Mouse (Mus musculus): ENCODE measurements around the gene Chd2. TPM values are rescaled to one million over a fixed set of nuclear protein-coding genes. Genes with fewer than 3 reads are reported as not detected.
"Not testable (repeated sequence)": the region's sequence is repeated elsewhere in the genome, so short reads cannot be mapped to it uniquely, and the experiment has no call there.

The Chd2 gene
- polyA plus RNA-seq, 1 experiment from 2014 or later = 18.0 TPM

DNA sequence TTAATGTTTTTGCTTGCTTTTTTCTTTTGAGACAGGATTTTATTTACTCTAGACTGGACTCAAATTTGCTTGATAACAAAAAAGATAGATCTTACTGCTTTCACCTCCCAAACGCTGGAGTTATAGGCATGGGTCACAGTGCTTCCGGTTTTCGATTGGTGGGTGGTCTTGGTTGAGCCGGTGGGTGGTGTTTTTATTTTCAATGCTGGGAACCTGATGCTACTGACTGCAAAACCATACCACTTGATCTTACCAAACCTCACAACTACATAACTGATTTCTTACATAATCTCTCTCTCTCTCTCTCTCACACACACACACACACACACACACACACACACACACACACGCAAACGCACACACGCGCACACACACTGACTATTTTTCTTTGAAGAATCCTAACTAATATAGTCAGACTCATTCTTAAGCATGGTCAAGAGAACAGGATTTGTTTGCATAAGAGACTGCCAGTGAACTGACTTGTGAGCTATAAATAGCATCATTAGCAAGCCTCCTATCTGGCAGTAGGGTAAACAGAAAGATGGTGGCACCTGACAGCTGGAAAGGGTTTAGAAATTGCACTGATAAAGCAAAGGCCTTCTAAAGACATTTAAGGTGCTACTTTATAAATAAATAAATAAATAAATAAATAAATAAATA lies 37.6 kb upstream of the Chd2 start:
- peak; percentile 51 for DNase-seq (ENCODE audit: low spot score)
- Histone ChIP-seq H3K27me3 (ENCODE audit: control insufficient read depth, insufficient read depth, low read length) (no peaks in the 10 kb centered on the region), H3K4me3 (ENCODE audit: low read depth, low read length) (no peak overlapping the region), H3K9me3 (ENCODE audit: control insufficient read depth, low read length) (no peaks in the 10 kb centered on the region), H3K27ac (replicated peaks) (peak overlapping the region; percentile 13; the same call in 1 of the 2 replicates), H3K4me2 (replicated peaks; ENCODE audit: low read depth) (no peak overlapping the region; the same call in 1 of the 2 replicates), H3K4me1 (replicated peaks; ENCODE audit: control insufficient read depth, insufficient read depth) (peaks cover 4% of the 10 kb centered on the region; the same call in 1 of the 2 replicates), H3K36me3 (ENCODE audit: control insufficient read depth, insufficient read depth, low read length) (no peaks in the 10 kb centered on the region), H3K9ac (ENCODE audit: low read length) (no peak overlapping the region)
- 20% methylated on average over 8 of the region's 8 CpGs for WGBS
- TF ChIP-seq CTCF (IDR thresholded peaks at IDR 0.05; ENCODE audit: low read depth) = no peak
- peak; percentile 83 for ATAC-seq (ENCODE audit: low FRiP score, low TSS enrichment)

GRCm38 (mm10) chr7:73577888-73578421 lies 36.3 kb upstream of the Chd2 start:
- no peaks in the 10 kb centered on the region for H3K36me3 ChIP-seq (ENCODE audit: control insufficient read depth, insufficient read depth, low read length)
- TF ChIP-seq CTCF (IDR thresholded peaks at IDR 0.05; ENCODE audit: low read depth) (no peak), EP300 (optimal IDR thresholded peaks at IDR 0.05) (no peak)
- H3K9me3 ChIP-seq (ENCODE audit: control insufficient read depth, low read length) = no peaks in the 10 kb centered on the region
- no peak overlapping the region for H3K4me2 ChIP-seq (replicated peaks; ENCODE audit: low read depth)
- DNase-seq (ENCODE audit: low spot score) = no peak
- peaks cover 2% of the 10 kb centered on the region; the same call in 1 of the 2 replicates for H3K4me1 ChIP-seq (replicated peaks; ENCODE audit: control insufficient read depth, insufficient read depth)
- ATAC-seq (ENCODE audit: low FRiP score, low TSS enrichment) = no peak; the same call in 1 of the 2 replicates
- no peak overlapping the region for H3K4me3 ChIP-seq (ENCODE audit: low read depth, low read length)
- no peaks in the 10 kb centered on the region for H3K27me3 ChIP-seq (ENCODE audit: control insufficient read depth, insufficient read depth, low read length)
- WGBS = 42% methylated on average over 6 of the region's 6 CpGs
- H3K9ac ChIP-seq (ENCODE audit: low read length) = no peak overlapping the region
- 0 out of 2 replicates have a peak overlapping the region, but pooled peaks have one; percentile 19 for H3K27ac ChIP-seq (replicated peaks)

DNA sequence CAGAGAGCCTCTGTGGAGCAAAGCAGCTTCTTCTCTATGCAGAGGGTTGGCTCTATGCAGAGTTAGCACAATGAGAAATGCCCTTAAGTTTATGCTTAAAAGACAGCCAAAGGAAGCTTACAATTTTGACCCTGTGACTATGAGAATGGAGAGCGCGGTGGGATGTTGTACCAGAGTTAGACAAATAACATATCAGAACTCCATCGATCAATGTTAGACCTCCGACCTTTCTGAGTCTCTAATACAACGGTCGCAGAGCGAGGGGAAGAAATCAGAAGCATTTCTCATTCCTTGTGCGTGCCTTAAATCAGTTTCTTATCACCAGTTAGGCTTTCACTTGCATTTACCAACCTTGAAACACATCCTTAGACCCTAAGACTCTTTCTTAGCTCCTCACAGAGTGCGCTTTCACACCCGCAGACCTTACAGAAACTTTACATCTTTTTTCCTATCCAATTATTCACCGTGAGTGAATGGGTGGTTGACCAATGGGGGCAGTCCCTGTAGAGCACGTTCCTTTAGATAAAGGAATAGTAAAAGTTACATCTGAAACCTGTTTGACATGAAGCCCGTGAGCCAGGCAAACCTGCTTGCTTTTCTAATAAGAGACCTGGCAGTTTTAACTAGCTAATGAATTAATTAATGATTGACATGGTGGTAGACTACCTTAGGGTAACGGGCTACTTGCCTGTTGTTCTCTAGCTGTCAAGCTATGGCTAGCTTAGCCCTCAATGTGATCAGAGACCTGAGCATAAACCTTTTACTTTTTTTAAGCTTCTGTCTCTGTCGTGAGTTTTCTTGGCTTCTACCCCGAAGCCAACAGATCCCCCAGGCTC lies 34.7 kb upstream of the Chd2 start:
- DNase-seq (ENCODE audit: low spot score) (peak; percentile 41), ATAC-seq (ENCODE audit: low FRiP score, low TSS enrichment) (no peak)
- Histone ChIP-seq H3K27ac (replicated peaks) (peak overlapping the region; percentile 58), H3K4me2 (replicated peaks; ENCODE audit: low read depth) (no peak overlapping the region; the same call in 1 of the 2 replicates), H3K4me3 (ENCODE audit: low read depth, low read length) (no peak overlapping the region), H3K36me3 (ENCODE audit: control insufficient read depth, insufficient read depth, low read length) (no peaks in the 10 kb centered on the region), H3K27me3 (ENCODE audit: control insufficient read depth, insufficient read depth, low read length) (no peaks in the 10 kb centered on the region), H3K4me1 (replicated peaks; ENCODE audit: control insufficient read depth, insufficient read depth) (peaks cover 2% of the 10 kb centered on the region; the same call in 1 of the 2 replicates), H3K9ac (ENCODE audit: low read length) (0 out of 2 replicates have a peak overlapping the region, but pooled peaks have one; percentile 13), H3K9me3 (ENCODE audit: control insufficient read depth, low read length) (no peaks in the 10 kb centered on the region)
- WGBS = 31% methylated on average over 16 of the region's 16 CpGs
- no peak for TF ChIP-seq EP300 (optimal IDR thresholded peaks at IDR 0.05)
- no peak for TF ChIP-seq CTCF (IDR thresholded peaks at IDR 0.05; ENCODE audit: low read depth)

DNA sequence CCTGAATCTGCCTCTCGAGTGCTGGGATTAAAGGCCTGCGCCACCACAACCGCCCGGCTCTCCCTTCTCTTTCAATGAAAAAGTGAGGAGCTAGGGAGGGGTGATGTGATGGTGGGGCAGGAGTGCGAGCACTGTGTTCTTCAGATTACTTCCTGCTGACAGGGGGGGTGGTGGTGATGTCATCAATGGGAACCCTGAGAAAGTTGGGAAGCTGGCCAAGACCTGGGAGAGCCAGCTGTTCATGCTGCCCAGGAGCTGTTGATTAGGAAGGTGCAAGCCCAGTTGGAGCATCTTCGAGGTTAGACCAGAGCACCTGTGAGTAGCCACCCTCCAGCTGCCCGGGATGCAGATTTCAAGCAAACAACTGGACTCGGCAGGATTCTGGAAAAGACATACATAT lies 33.6 kb upstream of the Chd2 start:
- Histone ChIP-seq H3K9me3 (ENCODE audit: control insufficient read depth, low read length) (no peaks in the 10 kb centered on the region), H3K27me3 (ENCODE audit: control insufficient read depth, insufficient read depth, low read length) (no peaks in the 10 kb centered on the region), H3K9ac (ENCODE audit: low read length) (no peak overlapping the region), H3K4me1 (replicated peaks; ENCODE audit: control insufficient read depth, insufficient read depth) (peaks cover 2% of the 10 kb centered on the region; the same call in 1 of the 2 replicates), H3K4me2 (replicated peaks; ENCODE audit: low read depth) (no peak overlapping the region), H3K36me3 (ENCODE audit: control insufficient read depth, insufficient read depth, low read length) (no peaks in the 10 kb centered on the region), H3K4me3 (ENCODE audit: low read depth, low read length) (no peak overlapping the region), H3K27ac (replicated peaks) (no peak overlapping the region; the same call in 1 of the 2 replicates)
- no peak for TF ChIP-seq EP300 (optimal IDR thresholded peaks at IDR 0.05)
- TF ChIP-seq CTCF (IDR thresholded peaks at IDR 0.05; ENCODE audit: low read depth) = no peak
- 56% methylated on average over 8 of the region's 8 CpGs for WGBS
- ATAC-seq (ENCODE audit: low FRiP score, low TSS enrichment) (peak; percentile 26; the same call in 1 of the 2 replicates), DNase-seq (ENCODE audit: low spot score) (peak; percentile 71)

- not testable (repeated sequence) for H3K27ac ChIP-seq (replicated peaks); H3K4me2 ChIP-seq (replicated peaks; ENCODE audit: low read depth); H3K36me3 ChIP-seq (ENCODE audit: control insufficient read depth, insufficient read depth, low read length); H3K4me3 ChIP-seq (ENCODE audit: low read depth, low read length); H3K27me3 ChIP-seq (ENCODE audit: control insufficient read depth, insufficient read depth, low read length); H3K9me3 ChIP-seq (ENCODE audit: control insufficient read depth, low read length); H3K9ac ChIP-seq (ENCODE audit: low read length); ATAC-seq (ENCODE audit: low FRiP score, low TSS enrichment); H3K4me1 ChIP-seq (replicated peaks; ENCODE audit: control insufficient read depth, insufficient read depth)
- peak; percentile 18 for DNase-seq (ENCODE audit: low spot score)
- WGBS = 71% methylated on average over 3 of the region's 3 CpGs
Observed at GRCm38 (mm10) chr7:73574673-73575072, 33.0 kb upstream of the Chd2 start.

Data from stomach, postnatal 0 days (tissue).